Mouse (Mus musculus): ENCODE data around the gene Serpinb6e. TPM values are rescaled to one million over a fixed set of nuclear protein-coding genes. Genes with fewer than 3 reads are reported as not detected.

Gene Serpinb6e
- not detected in 2 replicates for polyA plus RNA-seq (2015; fragmentation: Nextera tagmentation; extraction: Ambion mirVana)

- Histone ChIP-seq H3K27ac (no peak within 1 kb of the TSS), H3K9me3 (replicated peaks) (no peaks in the 10 kb centered on the region), H3K4me1 (no peaks in the 10 kb centered on the region), H3K4me2 (no peak within 1 kb of the TSS), H3K9ac (no peak within 1 kb of the TSS), H3K4me3 (no peak within 1 kb of the TSS), H3K36me3 (ENCODE audit: poor library complexity, severe bottlenecking) (no peaks in the 10 kb centered on the region), H3K27me3 (no peaks in the 10 kb centered on the region)
- 63% methylated on average over 1 of the region's 1 CpGs for WGBS
- ATAC-seq, result no peak
These were observed at the start of gene Serpinb6e for GRCm38 (mm10) chr13:33843308-33843707. Serpinb6e (minus strand) TSS chr13:33843408.

GRCm38 (mm10) chr13:33830751-33831150 is 12.5 kb downstream of the Serpinb6e start:
- 76% methylated on average over 2 of the region's 2 CpGs for WGBS
- Histone ChIP-seq H3K27me3 (no peaks in the 10 kb centered on the region), H3K4me3 (no peak overlapping the region), H3K27ac (no peak overlapping the region), H3K9ac (no peak overlapping the region), H3K4me2 (no peak overlapping the region), H3K9me3 (replicated peaks) (peaks cover 10% of the 10 kb centered on the region; the same call in 1 of the 2 replicates), H3K4me1 (no peaks in the 10 kb centered on the region), H3K36me3 (ENCODE audit: poor library complexity, severe bottlenecking) (no peaks in the 10 kb centered on the region)
- no peak for ATAC-seq

- Histone ChIP-seq H3K4me1 (no peaks in the 10 kb centered on the region), H3K27ac (no peak overlapping the region), H3K9ac (no peak overlapping the region), H3K4me2 (no peak overlapping the region), H3K27me3 (no peaks in the 10 kb centered on the region), H3K9me3 (replicated peaks) (peaks cover 13% of the 10 kb centered on the region; the same call in 1 of the 2 replicates), H3K36me3 (ENCODE audit: poor library complexity, severe bottlenecking) (no peaks in the 10 kb centered on the region), H3K4me3 (no peak overlapping the region)
- ATAC-seq, result no peak
These were observed 19.8 kb downstream of the Serpinb6e start for GRCm38 (mm10) chr13:33823421-33823820.

GRCm38 (mm10) chr13:33821490-33822143 is 21.6 kb downstream of the Serpinb6e start:
- WGBS, result 82% methylated on average over 5 of the region's 5 CpGs
- no peak overlapping the region for H3K27ac ChIP-seq
- H3K4me3 ChIP-seq, result no peak overlapping the region
- no peak overlapping the region for H3K4me2 ChIP-seq
- H3K36me3 ChIP-seq (ENCODE audit: poor library complexity, severe bottlenecking), result no peaks in the 10 kb centered on the region
- peaks cover 9% of the 10 kb centered on the region; the same call in 1 of the 2 replicates for H3K9me3 ChIP-seq (replicated peaks)
- no peak for ATAC-seq
- no peaks in the 10 kb centered on the region for H3K27me3 ChIP-seq
- no peaks in the 10 kb centered on the region for H3K4me1 ChIP-seq
- H3K9ac ChIP-seq, result no peak overlapping the region

Other genes with a start within 250 kb of the Serpinb6e start
- not detected in 2 replicates for gene Serpinb6d, start 182.0 kb downstream of the Serpinb6e start, polyA plus RNA-seq (2015; fragmentation: Nextera tagmentation; extraction: Ambion mirVana)
- gene Serpinb6c, start 62.3 kb upstream of the Serpinb6e start, polyA plus RNA-seq (2015; fragmentation: Nextera tagmentation; extraction: Ambion mirVana), result 0.18 TPM in 1 of 2 replicates, not detected in the other
- 8.3 and 9.7 TPM in 2 replicates for gene Nqo2, start 121.3 kb upstream of the Serpinb6e start, polyA plus RNA-seq (2015; fragmentation: Nextera tagmentation; extraction: Ambion mirVana)
- gene Ripk1, start 159.0 kb upstream of the Serpinb6e start, polyA plus RNA-seq (2015; fragmentation: Nextera tagmentation; extraction: Ambion mirVana), result 5.8 and 6.7 TPM in 2 replicates
- 27.9 and 29.1 TPM in 2 replicates for gene Serpinb6a, start 159.4 kb upstream of the Serpinb6e start, polyA plus RNA-seq (2015; fragmentation: Nextera tagmentation; extraction: Ambion mirVana)
- 36.5 and 37.6 TPM in 2 replicates for gene Bphl, start 194.2 kb upstream of the Serpinb6e start, polyA plus RNA-seq (2015; fragmentation: Nextera tagmentation; extraction: Ambion mirVana)
- gene Tubb2a, start 234.6 kb upstream of the Serpinb6e start, polyA plus RNA-seq (2015; fragmentation: Nextera tagmentation; extraction: Ambion mirVana), result 761 and 874 TPM in 2 replicates